ENCODE assay signal across 20 mouse cellular contexts in the genomic region with DNA sequence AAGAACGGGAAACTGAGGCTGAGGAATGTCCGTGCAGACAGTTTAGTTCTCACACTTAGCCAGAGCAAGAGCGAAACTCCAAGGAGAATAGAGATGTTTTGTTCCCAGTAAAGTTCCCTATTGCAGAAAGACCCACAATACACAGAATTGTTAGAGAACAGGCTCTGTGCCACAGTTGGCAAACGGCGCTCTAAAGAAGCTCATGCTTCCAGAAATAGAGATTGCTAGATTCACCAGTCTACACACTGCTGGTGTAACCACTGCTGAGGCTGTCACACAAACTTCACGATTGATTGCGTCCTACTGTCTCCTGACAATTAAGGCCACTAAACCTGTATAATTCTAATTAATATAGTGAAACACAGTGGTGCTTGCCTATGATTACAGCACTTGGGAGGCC. TPM values are rescaled to one million over a fixed set of nuclear protein-coding genes. Genes with fewer than 3 reads are reported as not detected.
A peak's percentile ranks its signal among the peaks of the same experiment; 100 is the strongest.
DNase-seq lines count a peak whose midpoint lies in the region; ATAC-seq and TF ChIP-seq lines count a peak whose summit lies in the region.
"Had no signal": no experiment of that assay in that cellular context is flagged by ENCODE, and none has a peak within 500 bp of the region (broad histone marks: within the 10 kb centered on the region; RNA-seq: fewer than 3 reads in every experiment).

No protein-coding gene starts in this region.

- H3K27ac ChIP-seq in liver, embryonic 12.5 days, result peak overlapping the region; percentile 20; the same call in 1 of the 2 replicates
- H3K27ac ChIP-seq in hindbrain, postnatal 0 days, result no peak overlapping the region
- H3K27ac ChIP-seq: embryonic facial prominence, embryonic 15.5 days; kidney, postnatal 0 days had no signal

- no peak overlapping the region for H3K9ac ChIP-seq in liver, embryonic 12.5 days
- no peak overlapping the region for H3K9ac ChIP-seq in hindbrain, postnatal 0 days (replicated peaks; ENCODE audit: low read length)
- H3K9ac ChIP-seq: embryonic facial prominence, embryonic 15.5 days had no signal

- WGBS in liver, embryonic 12.5 days (ENCODE audit: insufficient replicate concordance), result 84% methylated on average over 7 of the region's 7 CpGs
- WGBS in hindbrain, postnatal 0 days, result 66% methylated on average over 7 of the region's 7 CpGs

- H3K36me3 ChIP-seq in liver, embryonic 12.5 days, result peaks cover 17% of the 10 kb centered on the region
- H3K36me3 ChIP-seq in hindbrain, postnatal 0 days (ENCODE audit: insufficient read depth, low read length), result peaks cover 4% of the 10 kb centered on the region

- H3K9me3 ChIP-seq in liver, embryonic 12.5 days (replicated peaks), result no peaks in the 10 kb centered on the region
- H3K9me3 ChIP-seq in hindbrain, postnatal 0 days (ENCODE audit: low read length), result no peaks in the 10 kb centered on the region
- H3K9me3 ChIP-seq: embryonic facial prominence, embryonic 15.5 days had no signal

- H3K4me1 ChIP-seq in liver, embryonic 12.5 days, result peaks cover 47% of the 10 kb centered on the region
- peaks cover 11% of the 10 kb centered on the region; the same call in 1 of the 2 replicates for H3K4me1 ChIP-seq in hindbrain, postnatal 0 days (ENCODE audit: insufficient read depth, low read length)

- DNase-seq in layer of hippocampus, adult 11-12 months (ENCODE audit: low spot score), result peak; percentile 71
- no peak for DNase-seq in layer of hippocampus, postnatal 25 days (ENCODE audit: extremely low spot score in 1 of 2, low spot score in 1 of 2)
- DNase-seq in liver, result no peak
- DNase-seq in brain, adult 2 months (ENCODE audit: low read depth, low spot score), result peak; percentile 86
- DNase-seq in layer of hippocampus, adult 9-11 months, result peak; percentile 77
- DNase-seq in hindbrain, postnatal 0 days (ENCODE audit: low spot score), result no peak
- DNase-seq: adrenal gland, adult 2 months; cerebellum, adult 9-11 months; embryo, embryonic 11 days; heart, adult 11 months; kidney, adult 18-20 months; lung, adult 18-20 months; lung, postnatal 14 days; midbrain, embryonic 14.5 days; thymus, postnatal 36 days had no signal

- no peak for TF ChIP-seq CTCF in hindbrain, postnatal 0 days (IDR thresholded peaks at IDR 0.05; ENCODE audit: low read depth)

- H3K4me2 ChIP-seq in liver, embryonic 12.5 days, result no peak overlapping the region
- no peak overlapping the region for H3K4me2 ChIP-seq in hindbrain, postnatal 0 days (ENCODE audit: low read depth, low read length)
- H3K4me2 ChIP-seq: embryonic facial prominence, embryonic 15.5 days had no signal

- H3K4me3 ChIP-seq in liver, embryonic 12.5 days, result no peak overlapping the region
- H3K4me3 ChIP-seq in hindbrain, postnatal 0 days (ENCODE audit: low read length), result no peak overlapping the region
- H3K4me3 ChIP-seq: embryonic facial prominence, embryonic 15.5 days had no signal

- no peaks in the 10 kb centered on the region for H3K27me3 ChIP-seq in liver, embryonic 12.5 days (replicated peaks)
- H3K27me3 ChIP-seq in hindbrain, postnatal 0 days (ENCODE audit: insufficient read depth, low read length), result no peaks in the 10 kb centered on the region
- H3K27me3 ChIP-seq: embryonic facial prominence, embryonic 15.5 days had no signal

- ATAC-seq in liver, embryonic 12.5 days, result no peak
- ATAC-seq in hindbrain, postnatal 0 days, result no peak

RNA-seq across cellular contexts. Expression of a gene that starts 1.5 kb away (rescaled TPM):
- total RNA-seq in layer of hippocampus, postnatal 25 days (2021), result 100 to 1,000 TPM; 181 to 195 TPM
- polyA plus RNA-seq in liver, embryonic 12.5 days (2016; fragmentation: Nextera tagmentation; extraction: Ambion mirVana), result 86.4 and 91.6 TPM in 2 replicates
- total RNA-seq in hindbrain, postnatal 0 days (2014; rRNA removed), result 198 and 208 TPM in 2 replicates
- 148 and 151 TPM in 2 replicates for polyA plus RNA-seq in hindbrain, postnatal 0 days (2015; fragmentation: Nextera tagmentation; extraction: Ambion mirVana)

RNA-seq across cellular contexts. Expression of a gene that starts 22.6 kb away (rescaled TPM):
- 10 to 100 TPM; 84.3 to 92.4 TPM for total RNA-seq in layer of hippocampus, postnatal 25 days (2021)
- polyA plus RNA-seq in liver, embryonic 12.5 days (2016; fragmentation: Nextera tagmentation; extraction: Ambion mirVana), result 350 and 353 TPM in 2 replicates
- total RNA-seq in hindbrain, postnatal 0 days (2014; rRNA removed), result 73.3 and 98.1 TPM in 2 replicates
- 312 and 324 TPM in 2 replicates for polyA plus RNA-seq in hindbrain, postnatal 0 days (2015; fragmentation: Nextera tagmentation; extraction: Ambion mirVana)

RNA-seq across cellular contexts. Expression of a gene that starts 22.7 kb away (rescaled TPM):
- 1 to 10 TPM; 9.1 to 9.4 TPM for total RNA-seq in layer of hippocampus, postnatal 25 days (2021)
- polyA plus RNA-seq in liver, embryonic 12.5 days (2016; fragmentation: Nextera tagmentation; extraction: Ambion mirVana), result 198 and 200 TPM in 2 replicates
- 26.5 and 30.5 TPM in 2 replicates for total RNA-seq in hindbrain, postnatal 0 days (2014; rRNA removed)
- 28.4 and 30.2 TPM in 2 replicates for polyA plus RNA-seq in hindbrain, postnatal 0 days (2015; fragmentation: Nextera tagmentation; extraction: Ambion mirVana)

RNA-seq across cellular contexts. Expression of a gene that starts 59.3 kb away (rescaled TPM):
- 10 to 100 TPM; 30.5 to 32.4 TPM for total RNA-seq in layer of hippocampus, postnatal 25 days (2021)
- 6.6 TPM in 2 replicates for polyA plus RNA-seq in liver, embryonic 12.5 days (2016; fragmentation: Nextera tagmentation; extraction: Ambion mirVana)
- 5.1 and 5.9 TPM in 2 replicates for total RNA-seq in hindbrain, postnatal 0 days (2014; rRNA removed)
- 1.7 and 2.0 TPM in 2 replicates for polyA plus RNA-seq in hindbrain, postnatal 0 days (2015; fragmentation: Nextera tagmentation; extraction: Ambion mirVana)
- total RNA-seq: gastrocnemius, adult 8-10 months; neutrophil, adult 5-6 weeks had no signal

Comparison
In these comparisons a context has a peak if more than half of its experiments do, and no peak if none do; other contexts are left out.
1. DNase-seq: peak in layer of hippocampus, adult 11-12 months (single experiment), brain, adult 2 months (single experiment) and layer of hippocampus, adult 9-11 months (single experiment); none in layer of hippocampus, postnatal 25 days (0 of 2), liver (single experiment) and hindbrain, postnatal 0 days (single experiment).